8 mouse cellular contexts compared by ENCODE assay signal in genomic region chr17:27257345-27257744, GRCm38 (mm10). TPM values are rescaled to one million over a fixed set of nuclear protein-coding genes. Genes with fewer than 3 reads are reported as not detected.
DNase-seq lines count a peak whose midpoint lies in the region; ATAC-seq and TF ChIP-seq lines count a peak whose summit lies in the region.
"Had no signal": no experiment of that assay in that cellular context is flagged by ENCODE, and none has a peak within 500 bp of the region (broad histone marks: within the 10 kb centered on the region; RNA-seq: fewer than 3 reads in every experiment).

No protein-coding gene starts in this region.

- no peaks in the 10 kb centered on the region for H3K9me3 ChIP-seq in heart, embryonic 10.5 days
- H3K9me3 ChIP-seq in midbrain, embryonic 15.5 days = no peaks in the 10 kb centered on the region

- H3K27me3 ChIP-seq in heart, embryonic 10.5 days (ENCODE audit: insufficient read depth, poor library complexity, severe bottlenecking) = 0 out of 2 replicates have a peak, but pooled peaks cover 6% of the 10 kb centered on the region
- no peaks in the 10 kb centered on the region for H3K27me3 ChIP-seq in midbrain, embryonic 15.5 days (replicated peaks)

- no peak overlapping the region for H3K27ac ChIP-seq in heart, embryonic 10.5 days
- H3K27ac ChIP-seq in midbrain, embryonic 15.5 days = no peak overlapping the region

- TF ChIP-seq POLR2A in lung, adult 2 months (IDR thresholded peaks at IDR 0.05; ENCODE audit: borderline replicate concordance, extremely low read depth, low read depth, low read length) = no peak

- no peak overlapping the region for H3K9ac ChIP-seq in midbrain, embryonic 15.5 days

- H3K4me1 ChIP-seq in heart, embryonic 10.5 days = no peaks in the 10 kb centered on the region
- no peaks in the 10 kb centered on the region for H3K4me1 ChIP-seq in lung, adult 2 months (ENCODE audit: control insufficient read depth, insufficient read depth, low read length)
- no peaks in the 10 kb centered on the region for H3K4me1 ChIP-seq in midbrain, embryonic 15.5 days

- H3K4me3 ChIP-seq in heart, embryonic 10.5 days = no peak overlapping the region
- no peak overlapping the region for H3K4me3 ChIP-seq in lung, adult 2 months (replicated peaks; ENCODE audit: extremely low read depth, low read depth, low read length)
- H3K4me3 ChIP-seq in midbrain, embryonic 15.5 days = no peak overlapping the region

- 41% methylated on average over 7 of the region's 7 CpGs for WGBS in heart, embryonic 10.5 days
- WGBS in lung, adult 2 months = 41% methylated on average over 7 of the region's 7 CpGs
- 39% methylated on average over 7 of the region's 7 CpGs for WGBS in midbrain, embryonic 15.5 days

- peak; percentile 18 to 22 for DNase-seq in heart, adult 18-20 months
- no peak for DNase-seq in heart, embryonic 10.5 days (ENCODE audit: low spot score)
- no peak for DNase-seq in lung, adult 2 months
- DNase-seq in lung, adult 18-20 months = no peak
- peak; percentile 61 to 66 for DNase-seq in cerebellum, postnatal 36 days

- TF ChIP-seq CTCF in lung, adult 2 months (IDR thresholded peaks at IDR 0.05; ENCODE audit: insufficient read depth, low read length) = peak; percentile 24; the same call in 1 of the 2 replicates

- H3K4me2 ChIP-seq in midbrain, embryonic 15.5 days = no peak overlapping the region

- ATAC-seq in midbrain, embryonic 15.5 days (replicated peaks) = peak; percentile 60
- ATAC-seq in monocyte, adult 5-6 weeks (replicated peaks; ENCODE audit: insufficient number of reproducible peaks, low FRiP score, low TSS enrichment, poor library complexity, severe bottlenecking) = no peak
- ATAC-seq: Patski had no signal

- no peaks in the 10 kb centered on the region for H3K36me3 ChIP-seq in heart, embryonic 10.5 days
- H3K36me3 ChIP-seq in midbrain, embryonic 15.5 days (replicated peaks) = no peaks in the 10 kb centered on the region

RNA-seq across cellular contexts. Expression of gene Lemd2, which starts 53.1 kb away (rescaled TPM):
- total RNA-seq in heart, adult 18-20 months (2021) = 10 to 100 TPM; 28.0 to 30.5 TPM
- 11.1 and 14.4 TPM in 2 replicates for polyA plus RNA-seq in heart, embryonic 10.5 days (2016; fragmentation: Nextera tagmentation; extraction: Ambion mirVana)
- polyA plus RNA-seq in lung, adult 2 months (2012; rRNA removed) = 89.9 and 99.7 TPM in 2 replicates
- polyA plus RNA-seq in midbrain, embryonic 15.5 days (2015; fragmentation: Nextera tagmentation; extraction: Ambion mirVana) = 26.1 and 26.7 TPM in 2 replicates
- 54.3 to 81.1 TPM (median 78.5 TPM) in 3 replicates for total RNA-seq in monocyte, adult 5-6 weeks (2017)

Comparison
In these comparisons a context has a peak if more than half of its experiments do, and no peak if none do; other contexts are left out.
1. DNase-seq: peak in heart, adult 18-20 months (2 of 2) and cerebellum, postnatal 36 days (2 of 2); none in heart, embryonic 10.5 days (single experiment), lung, adult 2 months (single experiment) and lung, adult 18-20 months (0 of 2).